Mouse (Mus musculus): ENCODE measurements around the gene Gm1043. TPM values are rescaled to one million over a fixed set of nuclear protein-coding genes. Genes with fewer than 3 reads are reported as not detected.

The Gm1043 gene
- polyA plus RNA-seq, 1 experiment from 2014 or later: 1.3 TPM

GRCm38 (mm10) chr5:37215276-37215675 is 130.1 kb downstream of the Gm1043 start:
- H3K27me3 ChIP-seq: no peaks in the 10 kb centered on the region
- peaks cover 12% of the 10 kb centered on the region for H3K4me1 ChIP-seq (replicated peaks)
- no peak overlapping the region for H3K9ac ChIP-seq (replicated peaks)
- no peak overlapping the region for H3K4me3 ChIP-seq (replicated peaks)
- H3K27ac ChIP-seq: no peak overlapping the region
- 91% methylated on average over 7 of the region's 7 CpGs for WGBS
- no peaks in the 10 kb centered on the region for H3K36me3 ChIP-seq
- no peak overlapping the region for H3K4me2 ChIP-seq (replicated peaks)
- ATAC-seq: no peak
- no peaks in the 10 kb centered on the region for H3K9me3 ChIP-seq

- Histone ChIP-seq H3K4me3 (replicated peaks) (no peak overlapping the region), H3K27me3 (no peaks in the 10 kb centered on the region), H3K4me2 (replicated peaks) (no peak overlapping the region), H3K27ac (no peak overlapping the region), H3K9me3 (no peaks in the 10 kb centered on the region), H3K36me3 (no peaks in the 10 kb centered on the region), H3K9ac (replicated peaks) (no peak overlapping the region), H3K4me1 (replicated peaks) (peaks cover 27% of the 10 kb centered on the region)
- no peak for ATAC-seq
- WGBS: 41% methylated on average over 5 of the region's 5 CpGs
Observed at GRCm38 (mm10) chr5:37219615-37220014, 134.4 kb downstream of the Gm1043 start.

GRCm38 (mm10) chr5:37220575-37220974 is 135.4 kb downstream of the Gm1043 start:
- Histone ChIP-seq H3K36me3 (no peaks in the 10 kb centered on the region), H3K27ac (no peak overlapping the region), H3K4me3 (replicated peaks) (no peak overlapping the region), H3K9ac (replicated peaks) (no peak overlapping the region), H3K4me2 (replicated peaks) (no peak overlapping the region), H3K27me3 (0 out of 2 replicates have a peak, but pooled peaks cover 3% of the 10 kb centered on the region), H3K4me1 (replicated peaks) (peaks cover 27% of the 10 kb centered on the region), H3K9me3 (no peaks in the 10 kb centered on the region)
- 89% methylated on average over 5 of the region's 5 CpGs for WGBS
- ATAC-seq: no peak

GRCm38 (mm10) chr5:37221563-37221962 is 136.4 kb downstream of the Gm1043 start:
- Histone ChIP-seq H3K4me2 (replicated peaks) (no peak overlapping the region), H3K27me3 (0 out of 2 replicates have a peak, but pooled peaks cover 4% of the 10 kb centered on the region), H3K36me3 (no peaks in the 10 kb centered on the region), H3K9ac (replicated peaks) (no peak overlapping the region), H3K9me3 (no peaks in the 10 kb centered on the region), H3K4me1 (replicated peaks) (peaks cover 27% of the 10 kb centered on the region), H3K4me3 (replicated peaks) (no peak overlapping the region), H3K27ac (0 out of 2 replicates have a peak overlapping the region, but pooled peaks have one; percentile 32)
- no peak for ATAC-seq
- 45% methylated on average over 6 of the region's 6 CpGs for WGBS

- 48% methylated on average over 8 of the region's 8 CpGs for WGBS
- H3K9ac ChIP-seq (replicated peaks): 0 out of 2 replicates have a peak overlapping the region, but pooled peaks have one; percentile 19
- H3K36me3 ChIP-seq: no peaks in the 10 kb centered on the region
- 0 out of 2 replicates have a peak, but pooled peaks cover 4% of the 10 kb centered on the region for H3K27me3 ChIP-seq
- no peak overlapping the region for H3K4me3 ChIP-seq (replicated peaks)
- H3K4me2 ChIP-seq (replicated peaks): no peak overlapping the region
- peaks cover 27% of the 10 kb centered on the region for H3K4me1 ChIP-seq (replicated peaks)
- H3K27ac ChIP-seq: peak overlapping the region; percentile 19; the same call in 1 of the 2 replicates
- no peaks in the 10 kb centered on the region for H3K9me3 ChIP-seq
- ATAC-seq: no peak
Observed at GRCm38 (mm10) chr5:37222316-37222715, 137.1 kb downstream of the Gm1043 start.

- Histone ChIP-seq H3K4me2 (replicated peaks) (no peak overlapping the region), H3K9me3 (no peaks in the 10 kb centered on the region), H3K4me1 (replicated peaks) (peaks cover 17% of the 10 kb centered on the region), H3K4me3 (replicated peaks) (no peak overlapping the region), H3K27ac (no peak overlapping the region), H3K27me3 (0 out of 2 replicates have a peak, but pooled peaks cover 4% of the 10 kb centered on the region), H3K36me3 (no peaks in the 10 kb centered on the region), H3K9ac (replicated peaks) (no peak overlapping the region)
- no peak for ATAC-seq
- 96% methylated on average over 1 of the region's 1 CpGs for WGBS
Observed at GRCm38 (mm10) chr5:37225708-37226107, 140.5 kb downstream of the Gm1043 start.

- Histone ChIP-seq H3K9ac (replicated peaks) (no peak overlapping the region), H3K36me3 (no peaks in the 10 kb centered on the region), H3K9me3 (no peaks in the 10 kb centered on the region), H3K27ac (no peak overlapping the region), H3K27me3 (peaks cover 13% of the 10 kb centered on the region; the same call in 1 of the 2 replicates), H3K4me3 (replicated peaks) (no peak overlapping the region), H3K4me1 (replicated peaks) (no peaks in the 10 kb centered on the region), H3K4me2 (replicated peaks) (no peak overlapping the region)
- WGBS: 70% methylated on average over 6 of the region's 6 CpGs
- ATAC-seq: no peak
Observed at GRCm38 (mm10) chr5:37227956-37228680, 142.9 kb downstream of the Gm1043 start.

- WGBS: 70% methylated on average over 7 of the region's 7 CpGs
- no peak overlapping the region for H3K27ac ChIP-seq
- no peak overlapping the region for H3K4me3 ChIP-seq (replicated peaks)
- H3K9me3 ChIP-seq: no peaks in the 10 kb centered on the region
- H3K27me3 ChIP-seq: peaks cover 13% of the 10 kb centered on the region; the same call in 1 of the 2 replicates
- H3K4me1 ChIP-seq (replicated peaks): no peaks in the 10 kb centered on the region
- no peak overlapping the region for H3K4me2 ChIP-seq (replicated peaks)
- ATAC-seq: peak; percentile 56; the same call in 1 of the 2 replicates
- no peaks in the 10 kb centered on the region for H3K36me3 ChIP-seq
- H3K9ac ChIP-seq (replicated peaks): no peak overlapping the region
Observed at GRCm38 (mm10) chr5:37228894-37229293, 143.7 kb downstream of the Gm1043 start.

- no peak overlapping the region for H3K4me2 ChIP-seq (replicated peaks)
- ATAC-seq: no peak
- 52% methylated on average over 9 of the region's 9 CpGs for WGBS
- H3K9ac ChIP-seq (replicated peaks): no peak overlapping the region
- H3K4me1 ChIP-seq (replicated peaks): no peaks in the 10 kb centered on the region
- H3K27me3 ChIP-seq: peaks cover 17% of the 10 kb centered on the region; the same call in 1 of the 2 replicates
- no peaks in the 10 kb centered on the region for H3K36me3 ChIP-seq
- no peak overlapping the region for H3K27ac ChIP-seq
- no peak overlapping the region for H3K4me3 ChIP-seq (replicated peaks)
- no peaks in the 10 kb centered on the region for H3K9me3 ChIP-seq
Observed at GRCm38 (mm10) chr5:37233010-37233557, 147.9 kb downstream of the Gm1043 start.

- no peak overlapping the region for H3K4me3 ChIP-seq (replicated peaks)
- 40% methylated on average over 2 of the region's 2 CpGs for WGBS
- H3K4me1 ChIP-seq (replicated peaks): peaks cover 32% of the 10 kb centered on the region
- ATAC-seq: no peak
- no peak overlapping the region for H3K27ac ChIP-seq
- no peak overlapping the region for H3K4me2 ChIP-seq (replicated peaks)
- H3K9me3 ChIP-seq: no peaks in the 10 kb centered on the region
- H3K9ac ChIP-seq (replicated peaks): no peak overlapping the region
- peaks cover 44% of the 10 kb centered on the region for H3K27me3 ChIP-seq
- H3K36me3 ChIP-seq: no peaks in the 10 kb centered on the region
Observed at GRCm38 (mm10) chr5:37238654-37239053, 153.5 kb downstream of the Gm1043 start.

- peaks cover 49% of the 10 kb centered on the region for H3K4me1 ChIP-seq (replicated peaks)
- 3% methylated on average over 5 of the region's 5 CpGs for WGBS
- no peak overlapping the region for H3K4me2 ChIP-seq (replicated peaks)
- no peak overlapping the region for H3K4me3 ChIP-seq (replicated peaks)
- no peaks in the 10 kb centered on the region for H3K9me3 ChIP-seq
- ATAC-seq: no peak
- no peak overlapping the region for H3K9ac ChIP-seq (replicated peaks)
- H3K36me3 ChIP-seq: no peaks in the 10 kb centered on the region
- H3K27me3 ChIP-seq: peaks cover 40% of the 10 kb centered on the region
- no peak overlapping the region for H3K27ac ChIP-seq
Observed at GRCm38 (mm10) chr5:37240550-37240949, 155.4 kb downstream of the Gm1043 start.

GRCm38 (mm10) chr5:37241224-37241623 is 156.1 kb downstream of the Gm1043 start:
- Histone ChIP-seq H3K4me3 (replicated peaks) (peak overlapping the region; percentile 86), H3K4me1 (replicated peaks) (peaks cover 49% of the 10 kb centered on the region), H3K9me3 (no peaks in the 10 kb centered on the region), H3K4me2 (replicated peaks) (peak overlapping the region; percentile 84), H3K27me3 (peaks cover 40% of the 10 kb centered on the region), H3K36me3 (no peaks in the 10 kb centered on the region), H3K9ac (replicated peaks) (peak overlapping the region; percentile 93), H3K27ac (peak overlapping the region; percentile 60; the same call in 1 of the 2 replicates)
- peak; percentile 5 for ATAC-seq
- WGBS: 12% methylated on average over 9 of the region's 9 CpGs

Data from midbrain, embryonic 13.5 days (tissue).